Mouse (Mus musculus): ENCODE results near the gene Slc35e3. TPM values are rescaled to one million over a fixed set of nuclear protein-coding genes. Genes with fewer than 3 reads are reported as not detected.
"Not testable (repeated sequence)": the region's sequence is repeated elsewhere in the genome, so short reads cannot be mapped to it uniquely, and the experiment has no call there.

Gene Slc35e3
- polyA plus RNA-seq, 1 experiment from 2014 or later: 19.5 TPM

- DNase-seq (ENCODE audit: low spot score): no peak
- no peak overlapping the region for H3K4me3 ChIP-seq
- no peaks in the 10 kb centered on the region for H3K9me3 ChIP-seq (replicated peaks)
- H3K27ac ChIP-seq (replicated peaks): no peak overlapping the region
- peaks cover 12% of the 10 kb centered on the region for H3K4me1 ChIP-seq
- H3K36me3 ChIP-seq: peaks cover 93% of the 10 kb centered on the region
- 96% methylated on average over 6 of the region's 6 CpGs for WGBS
- H3K27me3 ChIP-seq (ENCODE audit: low read depth, poor library complexity, severe bottlenecking): no peaks in the 10 kb centered on the region
These were observed 41.2 kb downstream of the Slc35e3 start for GRCm38 (mm10) chr10:117704964-117705335.

- H3K27ac ChIP-seq (replicated peaks); H3K9me3 ChIP-seq (replicated peaks); DNase-seq (ENCODE audit: low spot score); H3K27me3 ChIP-seq (ENCODE audit: low read depth, poor library complexity, severe bottlenecking); H3K4me3 ChIP-seq; H3K4me1 ChIP-seq: not testable (repeated sequence)
- H3K36me3 ChIP-seq: peaks cover 98% of the 10 kb centered on the region
- WGBS: 99% methylated on average over 6 of the region's 6 CpGs
These were observed 41.7 kb downstream of the Slc35e3 start for GRCm38 (mm10) chr10:117704314-117704963.

- Histone ChIP-seq H3K27me3 (ENCODE audit: low read depth, poor library complexity, severe bottlenecking) (no peaks in the 10 kb centered on the region), H3K27ac (replicated peaks) (no peak overlapping the region), H3K36me3 (peaks cover 100% of the 10 kb centered on the region), H3K9me3 (replicated peaks) (no peaks in the 10 kb centered on the region), H3K4me3 (no peak overlapping the region), H3K4me1 (no peaks in the 10 kb centered on the region)
- no peak for DNase-seq (ENCODE audit: low spot score)
- WGBS: 97% methylated on average over 3 of the region's 3 CpGs
These were observed 42.7 kb downstream of the Slc35e3 start for GRCm38 (mm10) chr10:117703506-117703905.

- no peak overlapping the region for H3K4me3 ChIP-seq
- H3K4me1 ChIP-seq: no peaks in the 10 kb centered on the region
- no peak overlapping the region for H3K27ac ChIP-seq (replicated peaks)
- 93% methylated on average over 6 of the region's 6 CpGs for WGBS
- no peaks in the 10 kb centered on the region for H3K27me3 ChIP-seq (ENCODE audit: low read depth, poor library complexity, severe bottlenecking)
- H3K9me3 ChIP-seq (replicated peaks): no peaks in the 10 kb centered on the region
- peaks cover 100% of the 10 kb centered on the region for H3K36me3 ChIP-seq
- no peak for DNase-seq (ENCODE audit: low spot score)
These were observed 43.9 kb downstream of the Slc35e3 start for GRCm38 (mm10) chr10:117702024-117702833.

DNA sequence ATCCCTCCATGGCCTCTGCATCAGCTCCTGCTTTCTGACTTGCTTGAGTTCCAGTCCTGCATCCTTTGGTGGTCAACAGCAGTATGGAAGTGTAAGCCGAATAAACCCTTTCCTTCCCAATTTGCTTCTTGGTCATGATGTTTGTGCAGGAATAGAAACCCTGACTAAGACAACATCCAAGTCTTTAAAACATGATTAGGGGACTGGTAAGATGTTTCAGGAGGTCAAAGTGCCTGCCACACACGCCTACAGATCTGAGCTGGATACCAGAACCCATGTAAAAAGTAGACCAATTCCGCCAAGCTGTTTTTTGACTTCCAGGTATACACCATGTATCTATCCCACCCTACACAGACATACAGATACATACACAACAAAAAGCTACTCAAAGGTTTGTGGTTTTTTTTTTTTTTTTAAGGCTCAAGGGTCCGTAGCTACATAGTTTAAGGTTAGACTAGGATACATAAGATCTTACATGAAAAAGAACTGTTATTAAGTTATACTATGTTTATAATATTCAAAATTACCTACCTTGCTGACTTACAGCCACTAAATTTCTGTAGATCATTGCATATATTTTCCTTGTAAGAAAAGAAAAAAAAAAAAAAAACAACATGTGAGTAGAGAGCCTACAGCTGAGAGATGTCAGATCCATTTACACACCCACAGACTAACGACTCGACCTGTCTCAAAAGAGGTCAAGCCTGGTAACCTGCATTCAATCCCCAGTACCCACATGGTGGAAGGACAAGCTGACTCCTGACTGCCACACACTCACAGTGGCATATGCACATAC, 44.9 kb downstream of the Slc35e3 start:
- Histone ChIP-seq H3K9me3 (replicated peaks) (no peaks in the 10 kb centered on the region), H3K27me3 (ENCODE audit: low read depth, poor library complexity, severe bottlenecking) (no peaks in the 10 kb centered on the region), H3K4me3 (no peak overlapping the region), H3K4me1 (no peaks in the 10 kb centered on the region), H3K36me3 (peaks cover 100% of the 10 kb centered on the region), H3K27ac (replicated peaks) (no peak overlapping the region)
- DNase-seq (ENCODE audit: low spot score): no peak
- WGBS: 94% methylated on average over 6 of the region's 6 CpGs

DNA sequence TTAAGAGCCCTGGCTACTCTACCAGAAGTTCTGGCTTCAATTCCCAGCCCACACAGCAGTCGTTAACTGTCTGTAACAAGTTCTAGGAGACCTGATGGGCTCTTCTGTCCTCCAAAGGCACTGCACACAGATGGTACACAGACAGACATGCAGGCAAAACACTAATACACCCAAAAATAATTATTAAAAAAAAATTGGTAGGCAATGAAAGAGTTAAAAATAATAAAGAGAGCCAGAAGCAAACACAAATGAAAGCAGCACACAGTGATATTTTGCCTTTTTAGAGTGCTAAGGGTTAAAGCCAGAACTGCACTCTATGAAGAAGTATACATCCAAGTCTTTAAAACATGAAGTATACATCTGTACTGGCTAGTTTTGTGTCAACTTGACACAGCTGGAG, 45.7 kb downstream of the Slc35e3 start:
- Histone ChIP-seq H3K36me3 (peaks cover 100% of the 10 kb centered on the region), H3K27ac (replicated peaks) (no peak overlapping the region), H3K4me3 (no peak overlapping the region), H3K9me3 (replicated peaks) (no peaks in the 10 kb centered on the region), H3K4me1 (no peaks in the 10 kb centered on the region), H3K27me3 (ENCODE audit: low read depth, poor library complexity, severe bottlenecking) (no peaks in the 10 kb centered on the region)
- DNase-seq (ENCODE audit: low spot score): no peak
- WGBS: 94% methylated on average over 1 of the region's 1 CpGs

GRCm38 (mm10) chr10:117699914-117700313, 46.3 kb downstream of the Slc35e3 start:
- Histone ChIP-seq H3K4me3 (no peak overlapping the region), H3K27me3 (ENCODE audit: low read depth, poor library complexity, severe bottlenecking) (no peaks in the 10 kb centered on the region), H3K27ac (replicated peaks) (no peak overlapping the region), H3K9me3 (replicated peaks) (no peaks in the 10 kb centered on the region), H3K36me3 (peaks cover 100% of the 10 kb centered on the region), H3K4me1 (no peaks in the 10 kb centered on the region)
- WGBS: 98% methylated on average over 4 of the region's 4 CpGs
- no peak for DNase-seq (ENCODE audit: low spot score)

DNA sequence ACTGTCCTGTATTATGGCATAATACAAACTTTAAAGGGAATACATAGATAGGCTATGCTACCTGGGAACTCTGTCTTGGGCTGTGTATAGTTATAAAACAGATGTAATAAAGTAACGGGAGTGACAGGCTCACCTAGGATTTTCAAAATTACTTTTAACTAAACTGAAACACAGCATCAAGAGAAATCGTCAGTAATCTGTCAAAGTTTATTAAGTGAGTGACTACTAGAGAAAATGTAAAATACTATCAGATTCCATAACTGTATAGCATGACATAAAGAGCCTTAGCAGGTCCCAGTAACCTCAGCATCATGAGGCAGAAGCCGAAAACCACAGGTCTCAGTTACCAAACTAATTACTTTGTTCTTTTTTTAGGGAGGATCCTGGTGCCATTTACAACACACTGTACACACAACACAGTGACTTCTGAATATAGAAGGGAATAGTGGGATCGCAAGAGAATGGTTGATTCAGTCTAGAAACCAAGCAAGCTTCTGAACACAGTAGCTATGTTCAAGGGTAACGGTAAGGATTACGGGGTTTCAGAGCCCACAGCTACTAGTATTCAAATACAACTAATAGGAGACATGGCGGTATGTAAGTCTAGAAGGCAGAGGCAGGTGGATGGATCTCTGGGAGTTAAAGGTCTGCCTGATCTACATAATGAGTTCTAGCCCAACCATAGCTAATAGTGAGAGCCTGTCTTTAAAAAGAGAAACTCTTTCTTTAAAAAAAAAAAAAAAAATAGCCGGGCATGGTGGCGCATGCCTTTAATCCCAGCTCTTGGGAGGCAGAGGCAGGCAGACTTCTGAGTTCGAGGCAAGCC, 47.6 kb downstream of the Slc35e3 start:
- Histone ChIP-seq H3K4me1 (no peaks in the 10 kb centered on the region), H3K36me3 (peaks cover 99% of the 10 kb centered on the region), H3K27me3 (ENCODE audit: low read depth, poor library complexity, severe bottlenecking) (no peaks in the 10 kb centered on the region), H3K4me3 (no peak overlapping the region), H3K9me3 (replicated peaks) (no peaks in the 10 kb centered on the region), H3K27ac (replicated peaks) (no peak overlapping the region)
- 94% methylated on average over 10 of the region's 10 CpGs for WGBS
- no peak for DNase-seq (ENCODE audit: low spot score)

GRCm38 (mm10) chr10:117697561-117698115, 48.5 kb downstream of the Slc35e3 start:
- 89% methylated on average over 3 of the region's 3 CpGs for WGBS
- DNase-seq (ENCODE audit: low spot score): no peak
- H3K4me3 ChIP-seq: no peak overlapping the region
- no peaks in the 10 kb centered on the region for H3K9me3 ChIP-seq (replicated peaks)
- no peak overlapping the region for H3K27ac ChIP-seq (replicated peaks)
- H3K36me3 ChIP-seq: peaks cover 97% of the 10 kb centered on the region
- H3K4me1 ChIP-seq: no peaks in the 10 kb centered on the region
- no peaks in the 10 kb centered on the region for H3K27me3 ChIP-seq (ENCODE audit: low read depth, poor library complexity, severe bottlenecking)

DNA sequence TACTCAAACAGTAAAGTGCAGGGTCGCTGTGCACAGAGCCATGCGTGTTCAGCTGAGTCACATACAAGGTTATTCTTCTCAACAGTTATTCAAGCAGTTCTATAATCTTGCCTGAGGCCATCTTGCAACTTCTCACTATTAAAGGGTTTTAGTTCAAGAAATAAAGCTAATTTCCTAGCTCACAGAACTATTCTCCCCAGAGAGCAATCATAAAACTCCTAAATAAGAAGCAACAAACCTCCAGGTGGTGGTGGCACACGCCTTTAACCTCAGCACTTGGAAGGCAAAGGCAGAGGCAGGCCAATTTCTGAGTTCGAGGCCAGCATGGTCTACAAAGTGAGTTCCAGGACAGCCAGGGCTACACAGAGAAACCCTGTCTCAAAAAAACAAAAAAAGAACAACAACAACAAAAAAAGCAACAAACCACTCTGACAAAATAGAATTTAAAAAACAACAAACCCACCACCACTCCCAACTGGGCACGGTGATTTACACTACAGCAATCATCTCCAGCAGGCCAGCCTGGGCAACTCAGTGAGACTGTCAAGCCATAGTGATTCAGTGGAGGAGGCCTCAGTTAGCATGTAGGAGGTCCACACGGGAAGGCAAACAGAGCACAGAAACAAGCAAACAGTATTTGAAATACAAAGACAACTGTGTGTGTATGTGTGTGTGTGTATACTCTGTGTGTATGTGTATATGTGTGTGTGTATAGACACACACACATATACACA, 49.2 kb downstream of the Slc35e3 start:
- Histone ChIP-seq H3K27ac (replicated peaks) (no peak overlapping the region), H3K36me3 (peaks cover 97% of the 10 kb centered on the region), H3K27me3 (ENCODE audit: low read depth, poor library complexity, severe bottlenecking) (no peaks in the 10 kb centered on the region), H3K4me3 (no peak overlapping the region), H3K4me1 (no peaks in the 10 kb centered on the region), H3K9me3 (replicated peaks) (no peaks in the 10 kb centered on the region)
- no peak for DNase-seq (ENCODE audit: low spot score)
- 95% methylated on average over 6 of the region's 6 CpGs for WGBS

DNA sequence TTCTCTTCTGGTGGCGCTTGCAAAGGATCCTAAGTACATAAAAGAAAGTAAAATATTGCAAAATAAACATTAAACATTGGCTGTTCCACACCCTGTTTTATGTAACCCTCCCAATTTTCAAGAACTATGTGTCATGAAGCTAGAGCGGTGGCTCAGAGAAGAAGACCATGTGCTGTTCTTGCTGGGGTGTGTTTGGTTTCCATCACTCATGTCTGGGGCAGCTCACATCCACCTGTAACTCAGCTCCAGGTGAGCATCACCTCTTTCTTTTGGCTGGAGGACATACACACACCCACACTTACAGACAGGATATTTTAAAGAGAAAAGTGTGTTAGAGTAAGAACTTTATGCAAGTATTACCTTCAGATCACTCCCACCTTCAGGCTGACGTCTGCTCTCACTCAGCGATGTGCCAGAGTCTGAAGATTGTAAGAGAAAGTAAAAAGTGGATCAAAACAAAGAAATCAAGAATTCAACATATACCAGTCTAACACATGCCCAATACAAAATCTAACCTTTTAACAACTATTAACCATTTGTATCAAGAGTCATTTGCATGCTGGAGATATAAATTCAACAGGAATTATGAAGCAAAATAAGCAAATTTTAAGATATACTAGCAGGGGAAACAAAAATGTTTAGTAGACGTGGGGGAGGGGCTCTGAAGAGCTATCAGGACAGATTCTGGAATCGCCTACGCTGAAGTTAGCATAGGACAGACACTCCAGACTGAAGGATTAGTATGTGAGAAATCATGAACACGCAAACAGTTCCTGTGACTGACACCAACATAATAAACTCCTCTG, 49.9 kb downstream of the Slc35e3 start:
- Histone ChIP-seq H3K36me3 (peaks cover 97% of the 10 kb centered on the region), H3K4me1 (no peaks in the 10 kb centered on the region)

More for the DNA sequence above, 49.9 kb downstream of the Slc35e3 start:
- Histone ChIP-seq H3K27ac (replicated peaks) (no peak overlapping the region), H3K4me3 (no peak overlapping the region), H3K9me3 (replicated peaks) (no peaks in the 10 kb centered on the region), H3K27me3 (ENCODE audit: low read depth, poor library complexity, severe bottlenecking) (no peaks in the 10 kb centered on the region)
- 94% methylated on average over 8 of the region's 8 CpGs for WGBS
- DNase-seq (ENCODE audit: low spot score): no peak

Data from midbrain, embryonic 10.5 days (tissue).